Mouse (Mus musculus) bone marrow, adult 2 months (tissue): ENCODE measurements at regions not wholly inside any gene's neighbourhood (a gene's known extent, or its start where the extent isn't known, plus 50 kb on each side); places are given as distances from the start of the nearest gene placed in this dataset.

Experiments
- CTCF ChIP-seq: fragments of 200-500 bp; IDR thresholded peaks from 2 replicates; pipeline ENCODE4 v1.5.1; 2011; ENCODE audit warnings: low read length, control low read depth; ENCODE audit not compliant: control insufficient read depth, insufficient read depth
- POLR2A ChIP-seq: fragments of 200-500 bp; IDR thresholded peaks from 2 replicates; pipeline ENCODE4 v1.6.1; 2011; ENCODE audit warnings: low read depth, mild to moderate bottlenecking, control low read depth, low read length, borderline replicate concordance; ENCODE audit not compliant: control insufficient read depth

DNA sequence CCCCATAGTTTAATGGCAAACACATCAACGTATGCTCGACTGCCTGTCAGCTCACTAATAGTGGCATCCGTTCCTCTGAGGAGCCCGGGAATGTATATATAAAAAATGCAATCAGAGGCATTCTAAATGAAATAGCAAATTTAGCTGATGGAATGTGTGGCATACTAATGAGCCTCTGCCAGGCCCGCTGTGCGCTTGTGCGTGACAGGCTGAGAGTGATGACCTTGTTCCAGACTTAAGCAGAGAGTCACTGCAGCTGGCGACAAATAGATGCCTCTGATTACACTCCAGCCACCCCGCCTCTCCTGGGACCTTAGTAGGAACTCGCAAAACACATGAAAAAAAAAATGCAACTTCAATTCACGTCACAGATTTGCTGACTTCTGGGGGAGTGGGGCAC is 252.0 kb upstream of the Daam1 start:
- TF ChIP-seq CTCF (no peak), POLR2A (no peak)
